Mouse (Mus musculus): ENCODE data around the gene Mpo.

GRCm38 (mm10) chr11:87814831-87815230, 21.4 kb downstream of the Mpo start:
- TF ChIP-seq POLR2A (IDR thresholded peaks at IDR 0.05; ENCODE audit: borderline replicate concordance, extremely low read depth, insufficient read depth, insufficient read length, poor library complexity, severe bottlenecking): no peak
- no peak for TF ChIP-seq CTCF (IDR thresholded peaks at IDR 0.05; ENCODE audit: borderline replicate concordance, extremely low read depth, insufficient read depth, insufficient read length)
